Mouse (Mus musculus) hematopoietic multipotent progenitor cell, adult 10-12 weeks (in vitro differentiated cells): ENCODE measurements around the gene Hcrtr1. TPM values are rescaled to one million over a fixed set of nuclear protein-coding genes. Genes with fewer than 3 reads are reported as not detected.

Source experiments
- polyA plus RNA-seq: library from polyadenylated mRNA; stranded (reverse); fragments of >175 nt; gene quantifications from 2 replicates; pipeline ENCODE4 v1.2.3, GENCODE M21; 2012; ENCODE audit warnings: low replicate concordance

The Hcrtr1 gene
- polyA plus RNA-seq: not detected in 2 replicates

DNA sequence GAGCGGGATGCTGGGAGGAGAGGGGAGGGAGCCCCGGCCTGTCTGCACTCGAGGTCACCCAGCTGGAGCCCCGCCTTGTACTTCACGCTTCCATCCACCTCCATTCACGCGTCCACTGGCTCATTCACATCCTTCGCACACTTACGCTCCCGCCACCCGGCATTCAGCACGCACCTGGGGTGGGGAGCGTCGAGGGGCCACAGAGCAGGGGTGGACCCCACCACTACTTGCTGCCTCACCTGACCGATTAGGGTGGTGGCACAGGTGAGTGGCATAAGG is at the start of gene Hcrtr1:
Gene Hcrtr1 (minus strand): TSS at position 146 of the 279 bp plus-strand sequence.

DNA sequence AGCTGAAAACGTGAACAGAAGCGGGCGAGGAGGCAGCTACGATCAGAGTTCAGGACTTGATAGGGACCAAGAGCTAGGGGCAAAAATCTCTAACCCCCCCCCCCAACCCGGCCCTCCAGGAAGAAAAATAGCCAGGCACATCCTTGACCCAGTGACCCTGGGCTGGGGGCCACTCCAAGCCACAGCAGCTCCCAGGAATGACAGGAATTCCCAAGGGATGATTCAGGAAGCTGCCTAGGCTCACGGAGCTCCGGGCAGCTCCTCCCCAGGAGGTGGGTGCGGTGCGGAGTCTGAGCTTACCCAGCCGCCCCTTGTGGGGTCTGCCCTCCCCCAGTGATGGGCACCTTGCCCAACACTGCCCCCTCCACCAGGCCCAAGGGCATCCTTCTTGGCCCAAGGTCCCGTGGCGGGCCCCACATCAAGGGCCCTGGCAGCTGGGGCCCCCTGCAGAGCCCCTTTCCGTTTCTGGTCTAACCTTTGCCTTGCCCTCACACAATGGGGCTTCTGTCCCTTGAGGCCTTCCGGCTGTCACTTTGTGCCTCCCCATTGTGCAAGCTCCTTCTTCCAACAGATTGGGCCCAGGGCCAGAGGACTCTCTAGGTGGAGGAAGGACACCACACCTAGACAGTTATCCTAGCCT is 36.0 kb upstream of the Hcrtr1 start, which contains the start of gene Tinagl1:
Gene Tinagl1 (minus strand): TSS at position 51 of the 640 bp plus-strand sequence.

DNA sequence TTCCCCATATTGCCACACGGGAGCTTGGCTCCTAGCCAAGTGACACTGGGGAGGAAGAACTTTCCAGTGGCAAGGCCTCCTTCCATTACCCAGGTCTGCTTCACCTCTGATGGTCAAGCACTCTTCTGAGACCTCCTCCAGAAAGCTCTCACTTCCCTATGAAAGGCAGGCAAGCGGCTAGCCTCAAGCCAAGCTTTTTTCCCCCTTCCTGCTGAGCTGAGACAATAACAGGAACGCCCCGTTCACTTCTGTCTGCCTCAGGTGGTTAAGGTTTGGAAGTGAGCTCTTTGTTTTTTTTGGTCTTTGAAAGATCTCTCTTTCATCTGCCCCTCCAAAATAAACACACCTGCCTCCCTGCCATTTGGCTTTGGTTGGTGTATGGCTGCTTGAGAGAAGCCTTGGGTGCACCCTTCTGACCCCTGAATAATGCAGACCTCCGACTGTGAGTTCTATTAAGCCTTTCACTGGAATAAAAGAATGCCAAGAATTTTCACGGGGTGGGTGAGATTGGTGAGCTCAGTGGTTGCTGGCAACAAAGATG is 37.0 kb downstream of the Hcrtr1 start, which contains the start of gene Pef1:
Gene Pef1 (plus strand): TSS at position 448 of the 541 bp plus-strand sequence.

Other genes starting within 250 kb of the Hcrtr1 start
- gene Spocd1, start 210.1 kb downstream of the Hcrtr1 start, polyA plus RNA-seq: 0.07 and 0.15 TPM in 2 replicates
- gene Adgrb2, start 154.5 kb downstream of the Hcrtr1 start, polyA plus RNA-seq: 15.1 and 37.5 TPM in 2 replicates
- 0.84 and 2.4 TPM in 2 replicates for gene Col16a1, start 91.5 kb downstream of the Hcrtr1 start, polyA plus RNA-seq
- gene Pef1, start 36.8 kb downstream of the Hcrtr1 start, polyA plus RNA-seq: 21.3 and 36.1 TPM in 2 replicates
- 3.4 and 48.0 TPM in 2 replicates for gene Tinagl1, start 35.8 kb upstream of the Hcrtr1 start, polyA plus RNA-seq
- gene Gm853, start 83.0 kb upstream of the Hcrtr1 start, polyA plus RNA-seq: not detected in 2 replicates
- 0.20 and 0.29 TPM in 2 replicates for gene Serinc2, start 139.8 kb upstream of the Hcrtr1 start, polyA plus RNA-seq
- not detected in 2 replicates for gene Fabp3, start 169.2 kb upstream of the Hcrtr1 start, polyA plus RNA-seq
- gene Gm10570, start 169.3 kb upstream of the Hcrtr1 start, polyA plus RNA-seq: 0.65 TPM in 1 of 2 replicates, not detected in the other
- gene Zcchc17, start 220.6 kb upstream of the Hcrtr1 start, polyA plus RNA-seq: 12.3 and 23.2 TPM in 2 replicates
- 36.1 and 41.0 TPM in 2 replicates for gene Snrnp40, start 220.8 kb upstream of the Hcrtr1 start, polyA plus RNA-seq